Mouse (Mus musculus): ENCODE results near the gene Dlk2.

DNA sequence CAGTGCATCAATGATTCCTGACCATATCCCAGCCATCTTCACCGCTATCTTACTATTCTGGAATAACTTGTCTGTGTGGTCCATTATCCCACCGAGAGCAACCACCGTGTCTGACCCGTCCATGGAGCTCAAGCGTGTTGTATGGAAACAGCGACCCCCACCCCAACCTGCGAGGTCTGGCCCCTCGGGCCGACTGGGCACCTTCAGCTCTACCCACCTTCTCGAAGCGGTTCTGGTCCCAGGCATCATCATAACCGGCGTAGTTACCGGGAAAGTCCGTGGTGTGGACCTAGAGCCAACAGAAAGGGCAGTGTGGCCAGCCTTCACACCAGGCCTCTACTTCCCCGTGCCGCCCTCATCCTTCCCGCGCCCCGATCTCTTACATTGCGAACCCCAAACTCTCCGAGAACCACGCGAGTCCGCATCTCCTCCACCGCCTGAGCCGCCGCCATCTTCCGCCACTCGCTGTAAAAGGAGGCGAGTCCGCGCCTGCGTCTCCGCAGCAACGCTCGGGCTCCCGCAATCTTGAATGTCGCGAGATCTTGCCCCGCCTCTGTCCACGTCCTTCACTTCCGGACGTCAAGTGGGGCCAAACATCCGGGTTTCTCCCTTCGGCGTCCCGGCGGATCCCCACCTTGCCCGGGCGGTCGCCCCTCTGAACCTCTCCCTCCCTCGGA lies 49.6 kb upstream of the Dlk2 start, which contains the start of the genes Polr1c and Yipf3:
- TF ChIP-seq CTCF (IDR thresholded peaks at IDR 0.05; ENCODE audit: control insufficient read depth, insufficient read depth, low read length) = no peak; the same call in 1 of the 2 replicates
- TF ChIP-seq POLR2A (IDR thresholded peaks at IDR 0.05; ENCODE audit: borderline replicate concordance, control insufficient read depth, low read depth, low read length) = peak; percentile 82; the same call in 1 of the 2 replicates
